Mouse (Mus musculus) embryonic facial prominence, embryonic 11.5 days (tissue): ENCODE data around the gene Nup210l. TPM values are rescaled to one million over a fixed set of nuclear protein-coding genes. Genes with fewer than 3 reads are reported as not detected.

Source experiments
- ATAC-seq: fragments of 200-750 bp; cut with Nextera tagmentation; replicated peaks from 2 replicates; pipeline ENCODE4 v1.8.0; 2017; ENCODE audit warnings: low read depth; ENCODE audit not compliant: insufficient number of reproducible peaks, low FRiP score, low TSS enrichment
- DNase-seq: peaks from one replicate; pipeline ENCODE4 v3.0.0-alpha.2; 2015; ENCODE audit warnings: low spot score
- H3K27ac ChIP-seq: fragments of 300-500 bp; sonication (generic); replicated peaks from 2 replicates; pipeline ENCODE4 v1.5.1; 2014; ENCODE audit warnings: mild to moderate bottlenecking, low read depth, low read length, control low read depth
- H3K27me3 ChIP-seq: fragments of 300-500 bp; sonication (generic); 2 replicates; pipeline ENCODE4 v1.6.1; 2014; ENCODE audit warnings: mild to moderate bottlenecking, low read length, moderate library complexity, mixed read lengths; ENCODE audit not compliant: control insufficient read depth, insufficient read depth
- H3K36me3 ChIP-seq: fragments of 300-500 bp; sonication (generic); replicated peaks from 2 replicates; pipeline ENCODE4 v1.6.1; 2014; ENCODE audit warnings: low read depth, mild to moderate bottlenecking, low read length, moderate library complexity, mixed read lengths; ENCODE audit not compliant: control insufficient read depth, insufficient read depth
- H3K4me1 ChIP-seq: fragments of 300-500 bp; sonication (generic); 2 replicates; pipeline ENCODE4 v1.6.1; 2014; ENCODE audit warnings: low read length, mixed read lengths; ENCODE audit not compliant: control insufficient read depth, insufficient read depth
- H3K4me2 ChIP-seq: fragments of 300-500 bp; sonication (generic); 2 replicates; pipeline ENCODE4 v1.6.1; 2014; ENCODE audit warnings: low read depth, mild to moderate bottlenecking, control low read depth, low read length, moderate library complexity
- H3K4me3 ChIP-seq: fragments of 300-500 bp; sonication (generic); 2 replicates; pipeline ENCODE4 v1.5.1; 2014; ENCODE audit warnings: low read depth, low read length, control low read depth
- H3K9ac ChIP-seq: fragments of 300-500 bp; sonication (generic); replicated peaks from 2 replicates; pipeline ENCODE4 v1.6.1; 2014; ENCODE audit warnings: mild to moderate bottlenecking, control low read depth, low read length
- H3K9me3 ChIP-seq: fragments of 300-500 bp; sonication (generic); replicated peaks from 2 replicates; pipeline ENCODE4 v1.6.1; 2016; ENCODE audit warnings: mild to moderate bottlenecking, low read length, inconsistent platforms, mixed read lengths; ENCODE audit not compliant: control insufficient read depth
- WGBS: fragments of 180-500 bp; shearing (Covaris S2); extraction: QIAGEN DNeasy Blood & Tissue Kit; methylation state at CpG from one replicate; pipeline ENCODE4 v1.1.7; 2014; 5-methylcytosine and 5-hydroxymethylcytosine counted together
- polyA plus RNA-seq: library from polyadenylated mRNA; unstranded; fragments of >200 nt; fragmentation: Nextera tagmentation; extraction: Ambion mirVana; gene quantifications from 2 replicates; pipeline ENCODE4 v1.2.1, GENCODE M21; 2014

Gene Nup210l
- polyA plus RNA-seq, 1 experiment from 2014 or later = 0.45 TPM

GRCm38 (mm10) chr3:90179566-90179965 lies 75.6 kb downstream of the Nup210l start:
- Histone ChIP-seq H3K4me1 (no peaks in the 10 kb centered on the region), H3K9me3 (no peaks in the 10 kb centered on the region), H3K4me2 (no peak overlapping the region), H3K27ac (no peak overlapping the region), H3K9ac (no peak overlapping the region), H3K27me3 (no peaks in the 10 kb centered on the region), H3K36me3 (no peaks in the 10 kb centered on the region), H3K4me3 (no peak overlapping the region)
- no peak for ATAC-seq
- 72% methylated on average over 3 of the region's 3 CpGs for WGBS
- no peak for DNase-seq

GRCm38 (mm10) chr3:90183581-90183980 lies 79.6 kb downstream of the Nup210l start:
- ATAC-seq (no peak), DNase-seq (no peak)
- Histone ChIP-seq H3K9ac (no peak overlapping the region), H3K27me3 (no peaks in the 10 kb centered on the region), H3K4me2 (no peak overlapping the region), H3K9me3 (no peaks in the 10 kb centered on the region), H3K4me1 (no peaks in the 10 kb centered on the region), H3K4me3 (no peak overlapping the region), H3K27ac (no peak overlapping the region), H3K36me3 (no peaks in the 10 kb centered on the region)
- WGBS = 69% methylated on average over 3 of the region's 3 CpGs

GRCm38 (mm10) chr3:90190859-90191510 lies 87.1 kb downstream of the Nup210l start:
- Histone ChIP-seq H3K36me3 (no peaks in the 10 kb centered on the region), H3K4me3 (no peak overlapping the region), H3K9ac (no peak overlapping the region), H3K27me3 (no peaks in the 10 kb centered on the region), H3K27ac (no peak overlapping the region), H3K4me1 (no peaks in the 10 kb centered on the region), H3K4me2 (no peak overlapping the region), H3K9me3 (no peaks in the 10 kb centered on the region)
- DNase-seq (no peak), ATAC-seq (no peak)
- WGBS = 81% methylated on average over 11 of the region's 11 CpGs

GRCm38 (mm10) chr3:90194759-90195158 lies 90.8 kb downstream of the Nup210l start:
- ATAC-seq = no peak
- Histone ChIP-seq H3K4me1 (no peaks in the 10 kb centered on the region), H3K9ac (no peak overlapping the region), H3K9me3 (no peaks in the 10 kb centered on the region; the same call in 1 of the 2 replicates), H3K27ac (no peak overlapping the region), H3K36me3 (no peaks in the 10 kb centered on the region), H3K4me2 (no peak overlapping the region), H3K27me3 (no peaks in the 10 kb centered on the region), H3K4me3 (no peak overlapping the region)
- no peak for DNase-seq
- 52% methylated on average over 4 of the region's 4 CpGs for WGBS

- Histone ChIP-seq H3K4me3 (no peak overlapping the region), H3K36me3 (no peaks in the 10 kb centered on the region), H3K9ac (no peak overlapping the region), H3K4me1 (no peaks in the 10 kb centered on the region), H3K4me2 (no peak overlapping the region), H3K27ac (no peak overlapping the region), H3K27me3 (no peaks in the 10 kb centered on the region), H3K9me3 (no peaks in the 10 kb centered on the region; the same call in 1 of the 2 replicates)
- 74% methylated on average over 1 of the region's 1 CpGs for WGBS
- DNase-seq = no peak
- ATAC-seq = no peak
These were observed 91.7 kb downstream of the Nup210l start for GRCm38 (mm10) chr3:90195644-90196043.

GRCm38 (mm10) chr3:90197548-90197947 lies 93.6 kb downstream of the Nup210l start:
- DNase-seq (no peak), ATAC-seq (no peak)
- no peak overlapping the region for H3K4me3 ChIP-seq
- no peak overlapping the region for H3K4me2 ChIP-seq
- H3K27me3 ChIP-seq = no peaks in the 10 kb centered on the region
- H3K27ac ChIP-seq = no peak overlapping the region
- no peaks in the 10 kb centered on the region; the same call in 1 of the 2 replicates for H3K9me3 ChIP-seq
- no peaks in the 10 kb centered on the region for H3K36me3 ChIP-seq
- H3K9ac ChIP-seq = no peak overlapping the region
- WGBS = 72% methylated on average over 1 of the region's 1 CpGs
- no peaks in the 10 kb centered on the region for H3K4me1 ChIP-seq

GRCm38 (mm10) chr3:90202884-90203283 lies 99.0 kb downstream of the Nup210l start:
- DNase-seq (no peak), ATAC-seq (no peak)
- Histone ChIP-seq H3K4me2 (no peak overlapping the region), H3K27ac (no peak overlapping the region), H3K4me3 (no peak overlapping the region), H3K9me3 (no peaks in the 10 kb centered on the region; the same call in 1 of the 2 replicates), H3K27me3 (no peaks in the 10 kb centered on the region), H3K36me3 (peaks cover 3% of the 10 kb centered on the region; the same call in 1 of the 2 replicates), H3K9ac (no peak overlapping the region), H3K4me1 (no peaks in the 10 kb centered on the region)
- 73% methylated on average over 1 of the region's 1 CpGs for WGBS

- H3K4me3 ChIP-seq = no peak overlapping the region
- H3K4me2 ChIP-seq = no peak overlapping the region
- no peaks in the 10 kb centered on the region; the same call in 1 of the 2 replicates for H3K9me3 ChIP-seq
- no peak overlapping the region for H3K27ac ChIP-seq
- H3K27me3 ChIP-seq = no peaks in the 10 kb centered on the region
- ATAC-seq (no peak), DNase-seq (no peak)
- WGBS = 80% methylated on average over 5 of the region's 5 CpGs
- H3K36me3 ChIP-seq = peaks cover 3% of the 10 kb centered on the region; the same call in 1 of the 2 replicates
- H3K9ac ChIP-seq = no peak overlapping the region
- H3K4me1 ChIP-seq = no peaks in the 10 kb centered on the region
These were observed 99.7 kb downstream of the Nup210l start for GRCm38 (mm10) chr3:90203619-90204018.
